In genomic region chr15:31882331-31882730, GRCm38 (mm10) we compare ENCODE assay signal across 13 mouse cellular contexts.
DNase-seq lines count a peak whose midpoint lies in the region; ATAC-seq and TF ChIP-seq lines count a peak whose summit lies in the region.
"Had no signal": no experiment of that assay in that cellular context is flagged by ENCODE, and none has a peak within 500 bp of the region (broad histone marks: within the 10 kb centered on the region; RNA-seq: fewer than 3 reads in every experiment).

No protein-coding gene starts in this region.

- no peaks in the 10 kb centered on the region for H3K27me3 ChIP-seq in heart, adult 2 months (ENCODE audit: control insufficient read depth, insufficient read depth, low read length)
- H3K27me3 ChIP-seq in heart, embryonic 12.5 days (replicated peaks): no peaks in the 10 kb centered on the region
- H3K27me3 ChIP-seq in kidney, postnatal 0 days (ENCODE audit: insufficient read depth, low read length): no peaks in the 10 kb centered on the region
- no peaks in the 10 kb centered on the region for H3K27me3 ChIP-seq in forebrain, embryonic 16.5 days (replicated peaks; ENCODE audit: control insufficient read depth, insufficient read depth, low read length)
- H3K27me3 ChIP-seq: hindbrain, embryonic 15.5 days; limb, embryonic 13.5 days had no signal

- 63% methylated on average over 5 of the region's 5 CpGs for WGBS in heart, adult 2 months
- WGBS in heart, embryonic 12.5 days: 68% methylated on average over 5 of the region's 5 CpGs
- 26% methylated on average over 5 of the region's 5 CpGs for WGBS in kidney, postnatal 0 days
- 72% methylated on average over 5 of the region's 5 CpGs for WGBS in forebrain, embryonic 16.5 days

- no peak for ATAC-seq in heart, embryonic 12.5 days (ENCODE audit: insufficient number of reproducible peaks, low FRiP score)
- ATAC-seq in kidney, postnatal 0 days (replicated peaks; ENCODE audit: low FRiP score, low read depth): no peak; the same call in 1 of the 2 replicates
- ATAC-seq in forebrain, embryonic 16.5 days: no peak
- ATAC-seq: CD4-positive, CD25-positive, alpha-beta regulatory T cell, adult 4 months had no signal

- TF ChIP-seq POLR2A in heart, adult 2 months (IDR thresholded peaks at IDR 0.05; ENCODE audit: insufficient read depth, low read depth, low read length): no peak

- no peak for TF ChIP-seq EP300 in heart, adult 2 months (IDR thresholded peaks at IDR 0.05; ENCODE audit: insufficient read depth, low read depth, low read length)

- H3K4me3 ChIP-seq in heart, adult 2 months: no peak overlapping the region
- no peak overlapping the region for H3K4me3 ChIP-seq in heart, embryonic 12.5 days
- no peak overlapping the region for H3K4me3 ChIP-seq in kidney, postnatal 0 days (replicated peaks; ENCODE audit: low read depth, low read length)
- H3K4me3 ChIP-seq in forebrain, embryonic 16.5 days (replicated peaks; ENCODE audit: low read length): no peak overlapping the region
- H3K4me3 ChIP-seq: hindbrain, embryonic 15.5 days; limb, embryonic 13.5 days had no signal

- H3K9me3 ChIP-seq in heart, embryonic 12.5 days (replicated peaks): no peaks in the 10 kb centered on the region
- H3K9me3 ChIP-seq in kidney, postnatal 0 days (replicated peaks; ENCODE audit: low read length): no peaks in the 10 kb centered on the region
- no peaks in the 10 kb centered on the region for H3K9me3 ChIP-seq in forebrain, embryonic 16.5 days (ENCODE audit: control insufficient read depth, low read length)
- H3K9me3 ChIP-seq: hindbrain, embryonic 15.5 days; limb, embryonic 13.5 days had no signal

- no peak overlapping the region for H3K4me2 ChIP-seq in heart, embryonic 12.5 days
- H3K4me2 ChIP-seq in kidney, postnatal 0 days (ENCODE audit: low read length): peak overlapping the region; percentile 10; the same call in 1 of the 2 replicates
- H3K4me2 ChIP-seq in forebrain, embryonic 16.5 days (ENCODE audit: low read length): no peak overlapping the region
- H3K4me2 ChIP-seq: hindbrain, embryonic 15.5 days; limb, embryonic 13.5 days had no signal

- TF ChIP-seq CTCF in heart, adult 2 months (IDR thresholded peaks at IDR 0.05): no peak
- no peak for TF ChIP-seq CTCF in kidney, postnatal 0 days (IDR thresholded peaks at IDR 0.05; ENCODE audit: low read depth)

- no peaks in the 10 kb centered on the region for H3K79me2 ChIP-seq in heart, adult 2 months (replicated peaks; ENCODE audit: control insufficient read depth, insufficient read depth, low read length)

- no peaks in the 10 kb centered on the region for H3K36me3 ChIP-seq in heart, adult 2 months (ENCODE audit: control insufficient read depth, insufficient read depth, low read length)
- H3K36me3 ChIP-seq in heart, embryonic 12.5 days: no peaks in the 10 kb centered on the region
- H3K36me3 ChIP-seq in kidney, postnatal 0 days (ENCODE audit: insufficient read depth, low read length): no peaks in the 10 kb centered on the region
- no peaks in the 10 kb centered on the region for H3K36me3 ChIP-seq in forebrain, embryonic 16.5 days (ENCODE audit: control insufficient read depth, insufficient read depth)
- H3K36me3 ChIP-seq: hindbrain, embryonic 15.5 days; limb, embryonic 13.5 days had no signal

- no peak overlapping the region for H3K9ac ChIP-seq in heart, adult 2 months (ENCODE audit: low read depth, low read length)
- H3K9ac ChIP-seq in heart, embryonic 12.5 days: no peak overlapping the region
- no peak overlapping the region for H3K9ac ChIP-seq in kidney, postnatal 0 days (ENCODE audit: low read depth, low read length)
- H3K9ac ChIP-seq in forebrain, embryonic 16.5 days (replicated peaks; ENCODE audit: low read depth, low read length): no peak overlapping the region
- H3K9ac ChIP-seq: hindbrain, embryonic 15.5 days; limb, embryonic 13.5 days had no signal

- DNase-seq in heart, adult 2 months: peak; percentile 19 to 20
- peak; percentile 37 for DNase-seq in adrenal gland, adult 8-10 months
- DNase-seq in heart, postnatal 10 days: peak; percentile 35 to 43
- DNase-seq in kidney, postnatal 0 days (ENCODE audit: low spot score): peak; percentile 64
- DNase-seq in left cerebral cortex, postnatal 25 days (ENCODE audit: low spot score in 2 of 2): no peak
- DNase-seq in natural killer cell, adult 2 months (ENCODE audit: low spot score in 2 of 2): no peak
- DNase-seq: gastrocnemius, postnatal 36 days; layer of hippocampus, adult 9-11 months had no signal

- intact Hi-C loops in heart, adult 2 months (cut with DNase I): no loop called here
- intact Hi-C loops in heart, postnatal 10 days (cut with DNase I): no loop called here
- intact Hi-C loops in left cerebral cortex, postnatal 25 days (cut with DNase I): no loop called here

- no peaks in the 10 kb centered on the region for H3K4me1 ChIP-seq in heart, adult 2 months (ENCODE audit: control insufficient read depth, insufficient read depth, low read length)
- no peaks in the 10 kb centered on the region for H3K4me1 ChIP-seq in heart, embryonic 12.5 days (replicated peaks)
- H3K4me1 ChIP-seq in kidney, postnatal 0 days (replicated peaks; ENCODE audit: insufficient read depth, low read length): 0 out of 2 replicates have a peak, but pooled peaks cover 6% of the 10 kb centered on the region
- no peaks in the 10 kb centered on the region for H3K4me1 ChIP-seq in forebrain, embryonic 16.5 days (replicated peaks; ENCODE audit: control insufficient read depth, insufficient read depth, low read length)

- H3K27ac ChIP-seq in heart, adult 2 months: no peak overlapping the region
- H3K27ac ChIP-seq in heart, embryonic 12.5 days (ENCODE audit: poor library complexity, severe bottlenecking): no peak overlapping the region
- no peak overlapping the region for H3K27ac ChIP-seq in kidney, postnatal 0 days
- no peak overlapping the region for H3K27ac ChIP-seq in forebrain, embryonic 16.5 days (ENCODE audit: low read length)
- H3K27ac ChIP-seq: hindbrain, embryonic 15.5 days; limb, embryonic 13.5 days had no signal

Comparison
In these comparisons a context has a peak if more than half of its experiments do, and no peak if none do; other contexts are left out.
1. DNase-seq: peak in heart, adult 2 months (2 of 2), adrenal gland, adult 8-10 months (single experiment), heart, postnatal 10 days (2 of 2) and kidney, postnatal 0 days (single experiment); none in left cerebral cortex, postnatal 25 days (0 of 2) and natural killer cell, adult 2 months (0 of 2).